Mouse (Mus musculus): Measurements from ENCODE around the gene Nr4a3. TPM values are rescaled to one million over a fixed set of nuclear protein-coding genes. Genes with fewer than 3 reads are reported as not detected.

Gene Nr4a3
- polyA plus RNA-seq, 1 experiment from 2014 or later: 0.04 TPM

DNA sequence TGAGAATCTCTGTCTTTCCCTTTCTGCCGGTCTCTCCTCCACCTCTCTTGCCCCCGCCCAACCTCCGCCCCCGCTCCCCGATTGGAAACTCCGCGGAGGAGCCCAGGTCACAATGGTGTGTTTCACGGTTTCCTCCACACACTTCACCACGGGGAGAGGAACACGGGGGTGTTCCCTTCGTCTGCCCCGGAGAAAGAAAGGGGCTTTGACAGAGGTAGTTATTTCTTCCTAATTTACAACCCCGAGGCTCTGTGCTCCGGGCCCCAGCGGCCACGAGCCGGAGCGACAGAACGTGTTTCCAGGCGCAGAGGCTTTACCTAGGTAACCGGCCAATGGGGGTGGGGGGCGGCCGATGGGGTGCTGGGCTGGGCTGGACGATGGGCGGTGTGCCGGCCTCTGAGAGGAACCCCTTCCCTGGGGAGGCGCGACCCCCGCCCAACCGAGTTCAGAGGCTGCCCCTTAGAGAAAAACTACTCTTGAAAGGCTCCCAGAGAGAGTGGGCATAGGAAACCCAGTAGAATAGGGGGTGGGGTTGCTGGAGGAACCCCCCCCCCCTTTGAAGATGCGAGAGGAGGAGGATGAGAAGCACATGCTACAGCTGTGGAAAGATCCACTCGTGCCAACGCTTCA is 2.3 kb downstream of the Nr4a3 start:
- peaks cover 35% of the 10 kb centered on the region for H3K4me1 ChIP-seq (replicated peaks; ENCODE audit: insufficient read depth, low read length)
- 2% methylated on average over 33 of the region's 33 CpGs for WGBS

DNA sequence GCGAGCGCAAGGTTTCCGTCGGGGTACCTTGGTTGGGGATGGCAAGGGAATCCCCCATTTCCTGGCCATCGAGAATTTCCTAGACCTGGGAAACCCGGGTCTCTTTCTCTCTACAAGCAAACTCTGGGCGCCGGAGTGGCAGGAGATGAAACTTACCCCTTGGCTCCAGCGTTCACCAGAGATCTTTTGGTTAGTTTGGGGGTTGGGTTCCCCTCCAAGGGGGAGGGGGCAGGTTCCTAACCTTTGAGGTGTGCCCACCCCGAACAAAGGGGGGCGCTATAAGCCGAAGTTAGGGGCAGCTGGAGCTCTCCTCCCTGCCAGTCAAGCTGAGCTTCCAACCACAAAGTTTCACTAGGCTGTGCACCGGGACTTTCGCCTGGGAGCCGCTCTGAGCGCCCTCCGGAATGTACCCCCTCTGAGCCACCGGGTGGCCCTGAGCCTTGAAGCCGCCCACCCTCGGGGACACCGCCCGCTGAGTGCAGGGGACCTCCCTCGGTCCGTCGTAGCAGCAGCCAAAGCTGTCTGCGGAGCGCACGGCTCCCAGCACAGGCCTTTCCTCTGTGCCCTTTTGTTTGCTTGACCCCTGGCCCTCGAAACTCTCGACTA is 2.9 kb downstream of the Nr4a3 start:
- under 1% methylated on average over 30 of the region's 30 CpGs for WGBS
- Histone ChIP-seq H3K9ac (ENCODE audit: low read depth, low read length) (no peak overlapping the region), H3K4me3 (replicated peaks; ENCODE audit: low read depth, low read length) (peak overlapping the region; percentile 69), H3K4me1 (replicated peaks; ENCODE audit: insufficient read depth, low read length) (peaks cover 35% of the 10 kb centered on the region), H3K27me3 (ENCODE audit: insufficient read depth, low read length) (peaks cover 62% of the 10 kb centered on the region), H3K4me2 (ENCODE audit: low read length) (peak overlapping the region; percentile 99), H3K9me3 (replicated peaks; ENCODE audit: low read length) (no peaks in the 10 kb centered on the region), H3K27ac (no peak overlapping the region), H3K36me3 (ENCODE audit: insufficient read depth, low read length) (no peaks in the 10 kb centered on the region)
- DNase-seq (ENCODE audit: low spot score) (peak; percentile 25), ATAC-seq (replicated peaks; ENCODE audit: low FRiP score, low read depth) (no peak)
- TF ChIP-seq CTCF (IDR thresholded peaks at IDR 0.05; ENCODE audit: low read depth): peak; percentile 16; the same call in 1 of the 2 replicates

More for the DNA sequence above, 2.3 kb downstream of the Nr4a3 start:
- Histone ChIP-seq H3K9me3 (replicated peaks; ENCODE audit: low read length) (no peaks in the 10 kb centered on the region), H3K9ac (ENCODE audit: low read depth, low read length) (0 out of 2 replicates have a peak overlapping the region, but pooled peaks have one; percentile 13), H3K36me3 (ENCODE audit: insufficient read depth, low read length) (no peaks in the 10 kb centered on the region), H3K4me3 (replicated peaks; ENCODE audit: low read depth, low read length) (peak overlapping the region; percentile 69), H3K27ac (no peak overlapping the region), H3K27me3 (ENCODE audit: insufficient read depth, low read length) (peaks cover 55% of the 10 kb centered on the region), H3K4me2 (ENCODE audit: low read length) (peak overlapping the region; percentile 99)
- ATAC-seq (replicated peaks; ENCODE audit: low FRiP score, low read depth): no peak
- TF ChIP-seq CTCF (IDR thresholded peaks at IDR 0.05; ENCODE audit: low read depth): no peak
- DNase-seq (ENCODE audit: low spot score): no peak

DNA sequence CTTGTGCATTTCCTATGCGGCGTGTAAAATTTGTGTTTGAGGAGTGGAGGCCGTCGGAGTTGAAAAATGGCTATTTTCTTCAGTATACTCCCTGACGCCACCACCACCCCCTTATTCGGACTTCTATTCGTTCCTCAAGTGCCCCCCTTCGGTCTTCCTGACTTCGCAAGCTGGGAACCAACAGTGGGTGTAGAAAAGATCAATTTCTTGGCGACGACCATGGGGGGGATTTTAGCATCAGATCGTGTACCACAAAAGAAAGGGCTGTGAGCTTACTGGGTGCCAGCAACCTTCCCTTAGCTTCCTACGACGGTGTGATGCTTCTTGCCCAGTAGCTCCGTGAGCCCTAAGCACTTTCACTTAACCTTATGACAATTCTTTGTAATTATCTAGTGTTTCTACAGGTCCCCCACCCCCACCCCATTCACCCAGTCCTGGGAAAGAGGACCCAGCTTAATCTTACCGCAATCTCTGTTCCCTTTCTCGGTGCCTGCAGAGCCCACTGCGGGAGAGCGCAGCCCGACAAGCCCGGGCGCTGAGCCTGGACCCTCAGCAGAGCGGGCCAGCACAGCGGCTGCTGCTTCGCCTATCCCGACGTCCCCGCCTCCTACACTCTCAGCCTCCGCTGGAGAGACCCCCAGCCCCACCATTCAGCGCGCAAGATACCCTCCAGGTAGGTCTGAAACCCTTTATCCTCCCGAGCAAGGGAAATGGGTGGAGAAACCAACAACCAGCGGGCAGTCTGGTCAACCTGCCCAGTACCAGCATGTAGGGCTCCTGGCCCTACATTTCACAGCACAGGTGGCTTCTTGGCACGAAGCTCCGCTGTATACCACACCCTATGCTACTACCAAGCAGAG is 3.7 kb downstream of the Nr4a3 start:
- 15% methylated on average over 35 of the region's 35 CpGs for WGBS
- DNase-seq (ENCODE audit: low spot score): no peak
- Histone ChIP-seq H3K4me1 (replicated peaks; ENCODE audit: insufficient read depth, low read length) (peaks cover 35% of the 10 kb centered on the region), H3K36me3 (ENCODE audit: insufficient read depth, low read length) (no peaks in the 10 kb centered on the region), H3K27ac (no peak overlapping the region), H3K9me3 (replicated peaks; ENCODE audit: low read length) (no peaks in the 10 kb centered on the region), H3K9ac (ENCODE audit: low read depth, low read length) (no peak overlapping the region), H3K4me3 (replicated peaks; ENCODE audit: low read depth, low read length) (peak overlapping the region; percentile 69), H3K27me3 (ENCODE audit: insufficient read depth, low read length) (peaks cover 68% of the 10 kb centered on the region), H3K4me2 (ENCODE audit: low read length) (peak overlapping the region; percentile 99)
- no peak for TF ChIP-seq CTCF (IDR thresholded peaks at IDR 0.05; ENCODE audit: low read depth)
- no peak for ATAC-seq (replicated peaks; ENCODE audit: low FRiP score, low read depth)

DNA sequence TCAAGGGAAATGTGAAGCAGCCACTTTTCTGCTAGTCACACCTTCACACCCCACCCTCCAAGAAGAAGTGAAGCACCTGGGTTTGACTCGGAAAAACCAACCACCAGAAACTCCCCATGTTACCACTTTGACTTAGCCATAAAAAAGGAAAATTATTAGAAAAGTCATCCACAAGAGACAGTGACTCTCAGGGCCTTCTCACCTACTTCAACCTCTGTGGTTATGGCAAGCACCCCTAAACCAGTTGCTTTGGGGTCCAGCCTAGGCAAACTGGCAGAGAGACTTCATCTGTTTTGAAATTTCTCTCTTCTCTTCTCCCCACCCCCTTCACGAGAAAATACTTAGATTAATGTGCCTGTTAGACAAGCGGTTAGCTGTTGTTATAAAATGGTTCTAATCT is 5.1 kb downstream of the Nr4a3 start:
- 74% methylated on average over 3 of the region's 3 CpGs for WGBS
- no peaks in the 10 kb centered on the region for H3K36me3 ChIP-seq (ENCODE audit: insufficient read depth, low read length)
- no peak overlapping the region for H3K4me3 ChIP-seq (replicated peaks; ENCODE audit: low read depth, low read length)
- no peak overlapping the region for H3K27ac ChIP-seq
- no peak overlapping the region for H3K9ac ChIP-seq (ENCODE audit: low read depth, low read length)
- no peak for ATAC-seq (replicated peaks; ENCODE audit: low FRiP score, low read depth)
- peaks cover 79% of the 10 kb centered on the region for H3K27me3 ChIP-seq (ENCODE audit: insufficient read depth, low read length)
- TF ChIP-seq CTCF (IDR thresholded peaks at IDR 0.05; ENCODE audit: low read depth): no peak
- DNase-seq (ENCODE audit: low spot score): no peak
- H3K9me3 ChIP-seq (replicated peaks; ENCODE audit: low read length): no peaks in the 10 kb centered on the region
- peaks cover 35% of the 10 kb centered on the region for H3K4me1 ChIP-seq (replicated peaks; ENCODE audit: insufficient read depth, low read length)
- H3K4me2 ChIP-seq (ENCODE audit: low read length): no peak overlapping the region

DNA sequence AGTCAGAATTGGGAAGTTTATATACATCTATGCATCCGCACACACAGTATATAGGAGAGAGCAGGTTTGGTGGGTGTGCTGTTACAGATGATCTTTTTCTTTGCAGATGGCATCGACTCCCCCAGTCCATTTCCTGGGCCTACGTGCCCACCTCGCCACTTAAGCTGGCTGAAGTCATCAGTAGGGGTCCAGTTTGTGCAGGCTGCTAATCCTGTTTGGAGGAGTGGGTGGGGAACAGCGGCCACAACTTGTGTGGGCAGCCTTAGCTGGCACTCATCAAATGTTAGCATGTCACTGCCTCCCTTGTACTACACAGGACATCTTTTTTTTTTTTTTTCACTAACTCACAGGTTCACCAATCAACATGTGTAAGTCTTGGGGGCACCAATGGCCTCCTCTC is 5.5 kb downstream of the Nr4a3 start:
- DNase-seq (ENCODE audit: low spot score): no peak
- H3K36me3 ChIP-seq (ENCODE audit: insufficient read depth, low read length): no peaks in the 10 kb centered on the region
- peaks cover 75% of the 10 kb centered on the region for H3K27me3 ChIP-seq (ENCODE audit: insufficient read depth, low read length)
- peaks cover 32% of the 10 kb centered on the region for H3K4me1 ChIP-seq (replicated peaks; ENCODE audit: insufficient read depth, low read length)
- H3K4me2 ChIP-seq (ENCODE audit: low read length): no peak overlapping the region
- no peak for TF ChIP-seq CTCF (IDR thresholded peaks at IDR 0.05; ENCODE audit: low read depth)
- no peaks in the 10 kb centered on the region for H3K9me3 ChIP-seq (replicated peaks; ENCODE audit: low read length)
- H3K4me3 ChIP-seq (replicated peaks; ENCODE audit: low read depth, low read length): no peak overlapping the region
- no peak overlapping the region for H3K27ac ChIP-seq
- H3K9ac ChIP-seq (ENCODE audit: low read depth, low read length): no peak overlapping the region
- 69% methylated on average over 5 of the region's 5 CpGs for WGBS
- ATAC-seq (replicated peaks; ENCODE audit: low FRiP score, low read depth): no peak

DNA sequence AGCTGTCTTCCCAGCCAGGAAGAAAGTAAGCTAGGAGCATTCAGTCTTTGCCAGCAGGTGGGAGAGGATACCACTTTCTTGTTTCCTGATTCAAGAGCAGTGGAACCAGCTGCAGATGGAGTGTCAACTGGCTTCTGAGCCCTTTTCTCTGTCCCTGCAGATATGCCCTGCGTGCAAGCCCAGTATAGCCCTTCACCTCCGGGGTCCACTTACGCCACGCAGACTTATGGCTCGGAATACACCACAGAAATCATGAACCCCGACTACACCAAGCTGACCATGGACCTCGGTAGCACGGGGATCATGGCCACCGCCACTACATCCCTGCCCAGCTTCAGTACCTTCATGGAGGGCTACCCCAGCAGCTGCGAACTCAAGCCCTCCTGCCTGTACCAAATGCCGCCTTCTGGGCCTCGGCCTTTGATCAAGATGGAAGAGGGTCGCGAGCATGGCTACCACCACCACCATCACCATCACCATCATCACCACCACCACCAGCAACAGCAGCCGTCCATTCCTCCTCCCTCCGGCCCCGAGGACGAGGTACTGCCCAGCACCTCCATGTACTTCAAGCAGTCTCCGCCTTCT is 6.2 kb downstream of the Nr4a3 start:
- H3K27ac ChIP-seq: no peak overlapping the region
- peak overlapping the region; percentile 28 for H3K4me3 ChIP-seq (replicated peaks; ENCODE audit: low read depth, low read length)
- H3K4me2 ChIP-seq (ENCODE audit: low read length): peak overlapping the region; percentile 64
- DNase-seq (ENCODE audit: low spot score) (no peak), ATAC-seq (replicated peaks; ENCODE audit: low FRiP score, low read depth) (0 out of 2 replicates have a peak, but pooled peaks have one; percentile 6)
- H3K4me1 ChIP-seq (replicated peaks; ENCODE audit: insufficient read depth, low read length): peaks cover 25% of the 10 kb centered on the region; the same call in 1 of the 2 replicates
- H3K9ac ChIP-seq (ENCODE audit: low read depth, low read length): 0 out of 2 replicates have a peak overlapping the region, but pooled peaks have one; percentile 35
- H3K9me3 ChIP-seq (replicated peaks; ENCODE audit: low read length): no peaks in the 10 kb centered on the region
- peaks cover 78% of the 10 kb centered on the region for H3K27me3 ChIP-seq (ENCODE audit: insufficient read depth, low read length)
- 14% methylated on average over 19 of the region's 19 CpGs for WGBS
- no peak for TF ChIP-seq CTCF (IDR thresholded peaks at IDR 0.05; ENCODE audit: low read depth)
- no peaks in the 10 kb centered on the region for H3K36me3 ChIP-seq (ENCODE audit: insufficient read depth, low read length)

Data from kidney, postnatal 0 days (tissue).